Mouse (Mus musculus) ES-CJ7 (cell line): ENCODE data around the gene Hnf4a.

Experiments
- DNase-seq: peaks from one replicate; pipeline ENCODE4 v3.0.0; 2011; ENCODE audit warnings: low read depth, low spot score

The Hnf4a gene

DNA sequence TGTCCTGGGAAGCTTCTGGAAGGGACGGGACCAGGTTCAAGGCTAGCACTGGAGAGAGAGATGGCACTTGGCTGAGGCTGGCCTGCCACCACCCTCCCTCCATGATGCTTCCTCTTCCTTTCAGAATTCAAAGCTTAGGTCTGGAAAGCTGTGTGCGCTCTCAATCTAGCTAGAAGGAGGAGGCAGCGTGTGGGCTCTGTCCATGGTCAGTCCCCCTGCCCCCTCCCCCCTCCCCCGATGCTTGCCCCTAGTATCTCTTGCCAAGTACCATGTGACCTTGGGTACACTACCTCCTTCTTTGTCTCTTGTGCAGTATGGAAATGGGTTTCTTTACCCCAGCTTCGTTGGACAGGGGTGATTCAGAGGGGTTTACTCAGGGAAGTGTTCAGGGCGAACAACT, 42.2 kb downstream of the Hnf4a start:
- DNase-seq: no peak

DNA sequence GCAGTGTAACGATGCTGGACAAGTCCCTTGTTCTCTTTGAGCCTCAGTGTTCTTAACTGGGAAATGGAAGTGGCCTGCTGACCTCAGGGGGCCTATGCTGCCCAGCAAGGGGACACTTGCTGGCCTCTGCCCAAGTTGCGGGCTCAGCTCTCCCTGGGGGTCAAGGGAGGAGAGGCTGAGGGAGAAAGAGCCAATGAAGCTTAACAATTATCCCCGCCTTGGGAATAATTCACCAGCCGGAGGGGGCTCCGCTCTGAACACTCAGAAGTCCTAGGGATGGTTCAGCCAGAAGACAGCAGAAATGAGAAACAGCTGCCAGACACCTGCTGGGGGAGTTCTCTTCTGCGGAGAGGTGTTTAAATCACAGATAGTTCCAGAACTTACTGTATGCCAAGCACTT, 43.2 kb downstream of the Hnf4a start:
- DNase-seq: no peak

DNA sequence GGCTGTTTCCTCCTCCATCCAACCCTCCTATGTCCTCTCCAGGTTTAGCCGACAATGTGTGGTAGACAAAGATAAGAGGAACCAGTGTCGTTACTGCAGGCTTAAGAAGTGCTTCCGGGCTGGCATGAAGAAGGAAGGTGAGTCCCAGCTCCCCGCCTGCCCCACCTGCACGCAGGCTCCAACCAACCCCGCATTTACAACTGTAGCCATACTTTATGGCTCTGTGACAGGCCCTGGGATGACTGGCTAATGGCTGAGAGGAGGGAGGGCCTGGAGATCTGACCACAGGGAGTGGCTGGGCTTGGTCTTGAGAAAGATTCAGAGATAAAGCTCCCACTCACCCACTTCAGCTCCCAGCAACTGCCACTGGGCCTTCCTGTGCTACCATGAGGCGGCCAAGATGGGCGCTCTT, 45.9 kb downstream of the Hnf4a start:
- no peak for DNase-seq

DNA sequence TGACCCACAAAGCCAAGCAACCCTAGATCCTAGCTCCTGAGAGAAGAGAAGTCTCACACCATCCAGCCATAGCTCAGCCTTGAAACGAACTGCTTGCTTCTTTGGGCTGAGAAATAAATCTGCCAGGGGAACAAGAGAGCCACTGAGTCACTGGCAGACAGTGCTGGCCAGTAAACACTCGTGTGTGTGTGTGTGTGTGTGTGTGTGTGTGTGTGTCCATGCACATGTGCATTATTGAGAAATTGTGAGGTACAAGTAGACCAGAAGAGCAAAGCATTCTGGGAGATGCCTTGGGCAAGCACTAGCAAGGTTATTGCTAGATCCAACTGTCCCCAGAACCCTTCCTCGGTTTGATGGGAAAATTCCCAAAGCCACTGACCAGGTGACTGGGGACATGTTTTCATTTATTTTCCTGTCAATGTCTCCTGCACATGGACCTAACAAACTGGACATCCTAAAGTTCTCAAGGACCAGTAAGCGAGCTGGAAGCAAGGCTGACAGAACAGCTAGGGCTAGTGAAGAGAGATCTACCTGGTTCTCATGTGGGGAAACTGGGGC, 47.9 kb downstream of the Hnf4a start:
- DNase-seq: no peak

DNA sequence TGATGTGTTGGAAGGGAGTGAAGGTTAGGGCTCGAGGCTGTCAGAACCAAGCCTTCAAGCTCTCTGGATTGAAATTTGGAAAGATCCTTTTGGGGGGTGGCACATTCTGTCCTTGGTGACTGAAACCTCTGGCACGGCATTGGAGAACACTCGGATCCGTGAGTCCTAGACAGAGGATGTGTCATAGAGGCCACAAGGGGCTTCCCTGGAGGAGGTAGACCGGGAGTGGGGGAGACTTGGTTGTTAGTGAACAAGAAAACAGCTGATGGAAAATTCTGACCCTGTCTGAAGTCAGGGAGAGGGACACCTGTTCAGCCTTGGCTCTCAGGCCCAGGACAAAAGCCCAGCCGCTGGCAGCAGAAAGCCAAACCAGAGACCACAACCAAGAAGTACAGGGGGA, 48.4 kb downstream of the Hnf4a start:
- DNase-seq: no peak

DNA sequence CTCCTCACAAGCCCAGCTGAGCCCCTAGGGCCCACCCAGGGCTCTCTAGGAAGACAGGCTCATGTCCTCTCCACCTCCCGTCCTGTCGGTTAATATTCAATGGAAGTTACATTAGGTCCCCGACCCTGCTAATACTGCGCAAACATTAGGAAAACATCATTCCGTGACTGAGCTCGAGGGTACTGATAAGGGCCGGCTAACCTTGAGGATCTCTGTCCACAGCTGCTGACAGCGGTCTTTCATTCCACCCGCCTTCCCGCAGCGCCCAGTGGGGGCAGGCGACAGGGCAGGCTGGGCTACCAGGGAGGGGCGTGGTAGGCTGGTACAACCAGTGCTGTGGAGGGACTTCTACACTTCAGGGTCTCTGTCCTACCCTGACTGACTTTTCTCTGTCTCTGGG, 48.8 kb downstream of the Hnf4a start:
- DNase-seq: no peak

DNA sequence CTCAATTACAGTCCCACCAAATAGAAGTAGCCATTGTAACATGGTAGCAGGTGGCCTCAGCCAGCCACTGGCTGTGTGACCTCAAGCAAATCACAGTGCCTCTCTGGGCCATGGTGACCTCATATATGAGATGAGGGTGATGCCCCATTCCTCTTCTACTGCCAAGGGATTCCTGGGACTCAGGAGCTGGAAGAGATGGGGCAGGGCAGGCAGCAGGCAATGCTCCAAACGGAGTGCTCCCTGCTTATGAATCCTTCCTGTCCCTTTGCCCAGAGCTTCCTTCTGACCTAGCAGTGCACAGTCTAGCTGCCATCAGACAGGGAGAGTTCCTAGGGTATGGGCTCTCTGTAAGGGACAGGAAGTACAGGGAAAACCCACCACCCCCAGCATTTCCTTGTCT, 51.9 kb downstream of the Hnf4a start:
- no peak for DNase-seq

DNA sequence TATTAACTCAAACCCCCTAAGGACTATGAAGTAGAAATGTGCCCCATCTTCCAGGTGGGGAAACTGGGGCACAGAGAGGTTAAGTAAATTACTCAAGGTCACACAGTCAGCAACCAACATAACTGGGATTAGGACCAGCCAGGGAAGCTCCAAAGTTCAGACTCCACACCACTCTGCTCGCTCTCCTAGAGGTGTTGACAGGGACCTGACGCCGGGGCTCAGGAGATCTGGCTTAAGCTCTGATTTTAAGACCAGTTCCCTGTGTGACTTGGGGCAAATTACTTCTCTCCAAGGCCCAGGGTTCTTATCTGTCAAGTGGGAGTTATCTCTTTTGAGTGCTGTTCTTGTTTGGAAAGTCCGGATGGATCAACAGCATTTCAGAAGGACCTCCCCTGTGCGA, 52.6 kb downstream of the Hnf4a start:
- no peak for DNase-seq

DNA sequence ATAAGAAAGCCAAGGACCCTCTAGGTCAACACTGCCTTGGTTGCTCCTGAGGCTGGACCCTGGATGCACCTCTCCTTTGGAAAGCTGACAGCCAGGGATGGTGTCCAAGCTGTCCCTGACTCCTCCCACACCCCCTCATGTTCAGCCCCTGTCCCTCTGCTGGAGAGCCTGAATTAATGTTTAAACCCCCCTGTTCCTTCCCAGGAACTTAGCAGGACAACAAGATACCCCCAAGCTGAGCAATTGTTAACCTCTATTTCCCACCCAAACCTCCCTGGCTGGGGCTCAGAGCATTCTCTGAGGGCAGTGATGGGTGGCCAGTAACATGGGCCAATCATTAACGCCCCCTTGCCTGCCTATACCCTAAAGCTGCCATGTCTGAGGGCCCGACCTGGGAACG, 53.6 kb downstream of the Hnf4a start:
- no peak for DNase-seq

DNA sequence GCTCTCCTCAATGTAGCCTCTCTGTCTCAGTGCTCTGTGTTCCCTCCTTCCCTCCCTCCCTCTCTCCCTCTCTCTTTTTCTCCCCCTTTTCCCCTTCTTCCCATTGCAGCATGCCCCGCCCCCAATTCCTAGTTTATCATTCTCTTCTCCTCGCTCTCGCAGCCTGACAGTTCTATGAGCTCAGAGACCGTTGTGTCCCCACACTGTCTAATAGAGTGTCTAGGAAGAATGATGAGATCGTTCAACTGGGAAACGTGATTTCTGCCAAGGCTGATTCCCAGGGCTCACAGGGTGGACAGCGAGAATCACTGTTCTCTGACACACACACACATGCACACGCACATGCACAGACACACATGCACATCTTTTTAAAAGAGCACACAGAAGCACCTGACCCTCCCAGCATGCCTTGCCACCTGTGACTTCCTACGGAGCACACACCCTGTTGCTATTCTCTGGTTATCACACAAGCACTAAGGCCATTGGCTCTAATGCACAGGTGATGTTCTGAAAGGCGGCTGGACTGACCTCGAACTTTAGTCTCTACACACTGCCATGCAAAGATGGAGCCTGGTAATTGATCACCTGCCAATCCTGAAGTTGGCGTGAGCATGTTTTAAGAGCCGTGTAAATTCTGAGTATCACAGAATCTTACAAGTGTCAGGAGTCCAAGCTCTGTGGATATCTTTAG, 54.8 kb downstream of the Hnf4a start:
- DNase-seq: no peak

DNA sequence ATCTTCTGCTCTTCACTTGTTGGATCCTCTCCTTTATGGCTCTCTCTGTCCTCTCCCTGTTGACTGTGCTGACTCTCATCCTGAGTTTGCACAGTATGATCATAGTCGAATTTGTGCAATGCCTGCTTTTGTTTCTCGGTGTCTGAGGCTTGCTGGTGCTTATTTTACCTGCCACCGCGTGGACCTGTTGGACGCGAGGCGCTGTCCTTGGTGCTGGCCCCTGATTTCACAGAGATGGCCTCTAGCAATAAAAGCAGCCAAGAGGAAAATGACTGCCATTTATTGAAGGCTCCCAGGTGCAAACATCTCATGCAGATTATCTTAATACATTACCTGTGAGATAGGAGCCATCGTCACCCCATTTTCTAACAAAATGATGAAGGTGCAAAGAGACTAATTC, 58.0 kb downstream of the Hnf4a start:
- DNase-seq: peak; percentile 15

DNA sequence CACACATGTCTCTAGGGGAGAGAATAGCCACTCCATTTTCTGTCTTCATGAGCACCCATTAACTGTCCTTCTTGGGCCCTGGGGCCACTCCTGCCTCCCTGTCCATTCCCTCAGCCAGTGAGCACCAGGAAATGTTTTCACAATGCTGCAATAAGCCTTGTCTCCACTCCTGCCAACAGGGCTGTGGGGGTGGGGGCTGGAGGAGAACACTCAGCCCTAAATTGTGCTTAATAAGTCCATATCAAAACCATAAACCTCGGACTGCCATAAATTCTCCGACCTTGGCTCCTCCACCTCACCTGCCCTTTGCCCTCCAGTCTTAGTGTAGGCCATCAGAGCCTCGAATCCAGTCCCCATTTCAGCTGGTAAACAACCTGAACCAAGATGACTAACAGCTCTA, 67.7 kb downstream of the Hnf4a start:
- no peak for DNase-seq

DNA sequence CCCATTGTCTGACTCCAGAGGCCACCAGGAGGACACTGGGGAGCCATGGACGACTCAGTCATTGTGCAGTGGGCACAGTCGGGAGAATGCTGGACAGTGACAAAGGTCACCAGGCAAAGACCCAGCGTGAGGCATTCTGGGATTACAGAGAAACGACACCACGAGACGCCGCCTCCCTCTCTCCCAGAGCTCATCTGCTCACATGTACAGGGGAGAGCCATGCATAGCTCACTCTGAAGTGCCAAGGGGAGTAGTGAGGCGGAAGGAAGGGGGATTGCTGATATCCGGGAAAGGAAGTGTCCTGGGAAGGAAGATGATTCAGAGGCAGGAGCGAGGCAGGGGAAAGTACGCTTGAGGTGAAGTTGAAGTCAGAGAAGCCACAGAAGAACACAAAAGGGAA, 68.6 kb downstream of the Hnf4a start:
- DNase-seq: no peak

DNA sequence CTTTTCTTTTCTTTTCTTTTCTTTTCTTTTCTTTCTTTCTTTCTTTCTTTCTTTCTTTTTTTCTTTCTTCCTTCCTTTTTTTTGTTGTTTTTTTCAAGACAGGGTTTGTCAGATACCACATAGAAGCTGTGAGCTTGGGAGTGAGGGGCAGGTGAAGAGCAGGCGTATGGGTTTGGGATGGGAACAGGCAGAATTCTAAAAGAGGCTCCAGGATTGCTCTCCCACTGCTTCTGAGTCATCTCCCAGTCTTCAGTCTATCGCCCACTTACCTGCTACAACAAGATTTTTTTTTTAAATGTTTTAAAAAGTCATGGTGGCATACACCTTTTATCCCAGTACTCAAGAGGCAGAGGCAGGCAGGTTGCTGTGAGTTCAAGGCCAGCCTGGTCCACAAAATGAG, 71.4 kb downstream of the Hnf4a start:
- no peak for DNase-seq

DNA sequence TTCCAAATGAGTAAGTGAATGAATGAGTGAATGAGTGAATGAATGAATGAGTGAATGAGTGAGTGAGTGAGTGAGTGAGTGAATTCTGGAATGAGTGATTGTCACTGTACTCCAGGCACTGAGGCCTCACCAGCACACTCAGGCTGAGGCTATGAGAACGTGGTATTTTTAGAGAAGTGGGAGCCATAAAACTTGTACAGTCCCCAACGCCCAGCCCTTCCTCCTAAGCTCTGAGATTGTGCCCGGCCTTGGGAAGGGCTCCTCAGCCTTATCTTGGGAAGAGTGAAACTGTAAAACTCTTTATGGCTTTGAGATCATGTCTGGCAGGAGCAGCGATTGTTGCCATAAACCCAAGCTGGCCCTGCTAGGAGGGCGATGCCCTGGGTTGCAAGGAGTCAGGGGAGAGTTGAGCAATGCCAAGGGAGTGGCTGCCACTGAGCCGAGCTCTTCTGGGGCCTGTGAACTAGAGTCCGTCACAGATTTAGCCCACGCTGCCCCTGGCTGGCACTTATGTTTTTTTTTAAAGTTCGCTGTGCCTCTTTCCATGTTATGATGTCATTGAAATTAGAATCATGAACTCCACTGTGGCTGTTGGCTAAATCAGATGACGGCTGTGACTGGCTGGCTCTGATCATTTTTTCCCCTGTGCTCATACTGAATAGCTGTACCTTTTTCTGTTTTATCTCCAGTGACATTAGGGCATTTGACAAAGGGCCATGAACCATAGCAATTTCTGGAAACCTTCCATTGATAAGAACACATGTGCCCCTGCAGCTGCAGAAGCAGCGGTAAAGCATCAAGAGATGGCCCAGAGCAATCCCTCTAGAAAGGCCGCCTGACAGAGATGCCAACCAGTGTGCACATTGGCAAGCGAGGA, 73.7 kb downstream of the Hnf4a start:
- DNase-seq: no peak

DNA sequence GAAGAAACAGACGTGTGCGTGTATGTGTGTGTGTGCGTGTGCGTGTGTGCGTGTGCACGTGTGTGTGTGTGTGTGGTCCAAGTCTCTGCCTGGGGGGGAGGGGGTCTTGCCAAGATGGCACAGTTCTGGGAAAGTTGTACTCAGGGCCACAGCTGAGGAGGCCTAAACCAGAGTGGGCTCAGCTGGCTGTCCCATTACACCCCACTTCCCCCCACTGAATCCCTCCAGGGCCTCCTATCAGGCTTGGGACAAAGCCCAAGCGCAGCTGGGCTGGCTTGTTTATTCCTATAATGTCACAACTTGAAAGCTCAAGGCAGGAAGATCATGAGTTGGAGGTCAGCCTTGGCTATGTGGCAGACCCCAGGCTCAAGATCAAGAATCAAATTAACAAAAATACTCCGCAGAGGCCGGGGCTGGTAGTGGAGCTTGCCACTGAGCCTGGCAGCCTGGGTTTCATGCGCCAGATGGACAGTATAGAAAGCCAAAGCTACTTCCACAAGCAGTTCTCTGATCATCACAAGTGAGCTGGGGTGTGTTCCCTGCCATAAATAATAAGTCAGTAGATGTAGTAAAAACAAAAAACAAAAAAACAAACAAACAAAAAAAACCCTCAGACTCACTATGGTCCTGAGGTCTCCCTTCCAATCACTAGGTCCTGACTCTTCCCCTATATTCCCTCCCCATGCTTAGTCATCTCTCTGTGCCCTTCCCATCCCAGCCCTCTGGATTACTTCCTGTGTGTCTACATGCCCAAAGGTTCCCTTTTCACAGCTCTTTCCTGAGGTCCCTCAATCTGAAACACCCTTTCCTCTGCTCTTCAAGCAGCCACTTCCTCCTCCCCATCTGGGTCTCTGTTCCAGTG, 76.8 kb downstream of the Hnf4a start:
- no peak for DNase-seq

DNA sequence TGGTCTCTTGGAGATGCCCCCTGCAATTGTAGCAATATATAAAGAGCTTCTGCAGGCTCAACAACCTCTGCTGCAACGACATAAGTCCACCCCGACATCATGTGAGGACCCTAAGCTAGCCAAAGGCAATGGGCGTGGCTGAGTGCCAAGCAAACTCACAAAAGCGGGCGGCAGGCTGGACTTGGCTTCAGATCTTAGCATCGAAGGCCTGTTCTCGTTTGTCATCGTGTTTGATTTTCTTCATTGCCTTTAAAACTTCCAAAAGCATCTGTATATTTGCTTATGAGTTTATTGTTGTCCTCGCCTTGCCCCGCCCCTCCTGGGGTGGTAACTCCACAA, 77.4 kb downstream of the Hnf4a start:
- no peak for DNase-seq

DNA sequence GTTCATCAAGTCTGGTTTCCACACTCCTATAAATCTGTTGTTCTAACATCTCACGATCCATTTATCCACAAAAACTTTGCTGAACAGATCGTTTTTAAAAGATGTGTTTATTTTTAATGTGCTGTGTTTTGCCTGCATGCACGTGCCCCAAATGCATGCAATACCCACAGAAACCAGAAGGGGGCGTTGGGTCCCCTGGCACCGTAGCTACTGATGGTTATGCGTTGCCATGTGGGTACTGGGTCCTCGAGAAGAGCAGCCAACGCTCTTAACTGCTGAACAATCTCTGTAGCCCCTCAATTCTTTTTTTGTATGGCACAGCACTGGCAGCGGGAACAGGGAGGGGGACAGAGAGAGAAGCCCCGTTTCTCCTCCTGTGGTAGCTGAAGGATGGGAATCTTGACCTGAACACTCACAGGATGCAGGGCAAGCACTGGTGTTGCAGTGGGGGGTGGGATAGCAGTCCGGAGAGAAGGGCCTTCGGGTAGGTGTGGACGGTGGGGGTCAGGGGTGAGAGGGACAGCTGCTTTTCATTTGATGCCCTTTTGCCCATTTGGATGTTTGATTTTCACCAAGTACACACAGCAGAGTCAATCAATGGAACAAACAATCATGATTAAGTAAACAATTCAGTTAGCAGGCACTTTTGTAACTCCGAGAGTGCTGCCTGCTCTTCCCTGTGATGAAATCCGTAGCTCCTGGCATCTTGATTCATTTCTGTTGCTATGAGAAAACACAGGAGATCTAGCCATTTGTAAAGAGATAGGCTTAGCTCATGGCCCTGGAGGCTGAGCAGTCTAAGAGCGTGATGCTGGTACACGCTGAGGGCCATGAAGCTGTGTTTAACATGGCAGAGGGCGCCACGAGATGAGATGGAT, 80.0 kb downstream of the Hnf4a start:
- peak; percentile 44 for DNase-seq

DNA sequence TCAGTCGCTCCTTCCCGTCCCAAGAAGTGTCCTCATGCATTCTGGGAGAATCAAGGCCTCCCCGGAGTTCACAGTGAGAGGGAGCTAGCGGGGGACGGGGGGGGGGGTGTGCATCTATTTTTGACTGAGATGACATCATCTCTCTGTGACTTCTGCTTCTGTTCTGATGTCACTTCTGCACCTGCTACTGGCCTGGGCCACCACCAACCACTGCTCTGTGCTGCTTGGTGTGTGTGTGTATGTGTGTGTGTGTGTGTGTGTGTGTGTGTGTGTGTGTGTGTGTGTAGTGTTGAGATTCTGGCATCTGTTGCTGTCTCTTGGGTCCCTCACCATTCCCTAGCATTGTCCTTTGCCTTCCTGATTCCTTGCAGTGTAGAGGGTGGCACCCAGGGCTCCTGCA, 80.9 kb downstream of the Hnf4a start:
- DNase-seq: no peak

DNA sequence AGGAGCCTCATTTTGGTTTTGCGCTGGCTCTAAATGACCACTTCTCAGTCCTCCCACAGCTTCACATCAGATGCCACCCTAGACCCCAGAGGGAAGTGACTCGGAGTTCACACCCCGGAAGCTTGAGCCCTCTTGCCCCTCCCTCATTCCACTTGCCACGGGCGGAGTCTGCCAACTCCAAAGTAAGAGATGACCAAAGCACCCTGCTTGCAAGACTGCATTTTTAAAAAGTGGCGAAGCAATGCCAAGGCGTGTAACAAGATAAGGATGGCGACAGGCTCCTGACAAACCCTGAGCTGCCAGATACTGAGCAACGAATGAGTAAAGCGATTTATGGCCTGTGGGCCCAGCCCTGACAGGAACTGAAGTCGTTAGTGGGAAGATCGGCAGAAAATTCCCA, 83.6 kb downstream of the Hnf4a start:
- no peak for DNase-seq

DNA sequence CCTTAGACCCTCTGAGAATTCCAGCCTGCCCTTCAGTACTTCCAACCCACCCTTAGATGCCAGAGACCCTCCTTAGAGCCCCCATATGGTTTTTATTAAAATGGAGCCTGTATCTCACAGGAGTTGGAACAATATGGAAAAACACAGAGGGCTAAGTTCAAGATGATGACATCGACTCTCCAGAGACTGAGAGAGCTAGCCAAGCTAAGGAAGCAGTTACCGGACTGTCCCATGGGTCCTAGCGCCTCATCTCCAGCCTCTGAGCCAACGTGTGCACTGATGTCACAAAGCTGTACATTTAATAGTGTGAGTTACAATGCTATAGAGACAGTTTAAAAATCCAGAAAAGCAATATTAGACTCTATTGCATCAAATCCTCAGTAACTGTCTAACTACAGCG, 84.4 kb downstream of the Hnf4a start:
- no peak for DNase-seq
